Mouse (Mus musculus): ENCODE results near the gene Akr1c14. TPM values are rescaled to one million over a fixed set of nuclear protein-coding genes. Genes with fewer than 3 reads are reported as not detected.
"Not testable (repeated sequence)": the region's sequence is repeated elsewhere in the genome, so short reads cannot be mapped to it uniquely, and the experiment has no call there.

Gene Akr1c14
- total RNA-seq, 2 experiments from 2014 or later, result 1.5 to 1.9 TPM

DNA sequence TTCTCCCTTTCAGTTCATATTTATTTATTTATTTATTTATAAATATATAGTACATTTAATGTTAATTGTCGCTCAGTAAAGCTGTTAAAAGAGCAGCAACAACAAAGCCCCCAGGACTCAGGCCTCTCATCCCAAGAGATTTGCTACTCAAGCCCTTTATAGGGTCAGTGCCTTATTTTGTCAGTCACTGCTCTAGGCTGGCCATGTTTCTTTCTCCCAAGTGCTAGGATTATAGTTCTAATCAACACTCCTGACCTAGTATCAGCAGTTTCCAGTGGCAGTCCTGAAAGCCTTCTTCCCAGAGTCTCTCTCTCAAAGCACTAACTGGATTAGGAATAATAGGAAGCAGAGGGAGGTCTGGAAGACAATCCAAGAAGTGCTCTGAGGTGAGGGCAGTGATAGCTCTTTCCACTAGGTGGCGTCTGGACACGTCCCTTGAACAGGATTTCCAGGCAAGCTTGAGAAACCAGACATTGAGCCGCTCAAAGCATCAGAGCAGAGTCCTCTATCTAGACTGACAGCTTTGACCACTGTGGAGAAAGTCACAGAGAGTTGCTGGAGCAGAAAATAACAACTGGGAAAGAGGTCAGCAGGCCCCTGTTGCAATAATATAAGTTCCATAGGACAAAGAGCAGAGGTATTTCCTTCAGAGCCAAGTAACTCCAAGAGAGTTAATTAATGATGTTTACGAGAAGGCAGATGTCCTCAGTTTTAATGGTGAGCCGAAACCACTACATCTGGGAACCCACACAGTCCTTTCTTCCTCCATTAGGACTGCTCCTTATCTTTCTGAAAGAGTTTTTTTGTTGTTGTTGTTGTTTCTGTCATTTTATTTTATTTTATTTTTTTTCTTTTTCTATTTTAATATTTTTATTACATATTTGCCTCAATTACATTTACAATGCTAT lies 61.7 kb downstream of the Akr1c14 start:
- intact Hi-C loops (cut with DNase I), result loop anchor here (10.0 kb wide), 1 partner anchor 174 kb away; no protein-coding TSS in a partner anchor
- no peak for DNase-seq

DNA sequence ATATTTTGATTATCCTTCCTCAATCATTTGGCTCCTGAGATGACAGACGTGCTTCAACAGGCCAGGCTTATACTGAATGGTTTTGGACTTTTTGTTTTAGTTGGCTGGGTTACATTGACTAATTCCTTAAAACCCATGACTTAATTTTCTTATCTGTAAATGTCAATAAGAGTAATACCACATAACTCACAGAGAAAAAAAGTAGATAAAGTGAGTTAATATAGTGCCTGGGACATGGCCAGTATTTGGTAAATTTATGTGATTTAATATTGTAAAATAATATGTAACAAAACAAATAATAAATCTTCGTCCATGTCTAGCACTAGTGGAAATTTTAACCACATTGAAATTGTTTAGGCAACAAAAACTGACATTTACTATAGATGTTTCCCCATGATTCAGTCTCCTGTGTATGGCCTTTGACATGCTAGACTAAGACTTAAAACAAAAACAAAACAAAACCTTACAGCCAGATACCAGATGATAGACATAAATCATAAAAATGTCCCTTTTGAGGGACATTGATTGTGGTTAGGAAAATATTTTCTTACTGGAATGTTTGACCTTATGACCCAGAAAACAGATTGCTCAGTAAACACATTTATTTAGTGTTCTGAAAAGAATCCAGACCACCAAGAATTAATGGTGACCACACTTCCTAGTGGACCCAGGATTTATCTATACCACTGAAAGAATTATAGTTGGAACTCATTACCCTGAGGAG lies 70.5 kb downstream of the Akr1c14 start:
- DNase-seq, result no peak
- intact Hi-C loops (cut with DNase I), result loop anchor here (10.0 kb wide), 1 partner anchor 165 kb away; no protein-coding TSS in a partner anchor

DNA sequence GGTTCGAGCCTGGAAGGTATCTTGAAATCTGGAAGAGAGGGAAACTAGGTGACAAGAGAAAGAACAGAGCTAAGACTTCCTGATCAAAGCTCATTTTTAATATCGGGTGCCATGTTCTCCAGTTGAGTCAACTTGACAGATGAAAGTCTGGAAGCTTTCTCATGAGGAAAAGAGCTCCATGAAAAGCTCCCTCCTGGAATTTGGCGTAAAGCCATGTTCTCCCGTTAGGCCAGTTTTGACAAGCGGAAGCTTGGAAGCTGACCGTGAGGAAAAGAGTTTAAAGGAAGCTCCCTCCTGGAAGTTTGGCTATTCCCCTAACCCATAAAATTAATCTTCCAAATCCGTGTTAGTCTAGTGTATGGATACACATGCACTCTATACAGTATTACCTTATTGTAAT lies 74.3 kb downstream of the Akr1c14 start:
- intact Hi-C loops (cut with DNase I), result no loop called here
- no peak for DNase-seq

DNA sequence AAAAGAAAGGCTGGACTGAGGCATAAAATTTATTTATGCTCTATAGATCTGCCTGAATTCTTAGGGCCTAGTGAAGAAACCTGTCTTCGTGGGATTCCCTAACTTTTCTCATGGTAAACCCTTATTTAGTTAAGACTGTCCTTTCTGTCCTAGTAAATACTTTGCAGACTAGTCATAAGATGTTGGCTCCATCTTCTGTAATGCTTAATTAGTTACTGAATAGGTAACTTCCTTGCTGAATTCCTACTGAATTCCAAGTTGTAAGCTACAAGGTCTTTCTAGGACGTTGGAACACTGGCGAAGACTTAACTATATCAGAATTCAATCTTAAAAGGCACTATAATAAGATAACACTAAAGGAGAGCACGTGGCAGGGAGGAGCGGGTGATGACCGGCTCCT lies 75.7 kb downstream of the Akr1c14 start:
- DNase-seq; intact Hi-C loops (cut with DNase I): not testable (repeated sequence)

DNA sequence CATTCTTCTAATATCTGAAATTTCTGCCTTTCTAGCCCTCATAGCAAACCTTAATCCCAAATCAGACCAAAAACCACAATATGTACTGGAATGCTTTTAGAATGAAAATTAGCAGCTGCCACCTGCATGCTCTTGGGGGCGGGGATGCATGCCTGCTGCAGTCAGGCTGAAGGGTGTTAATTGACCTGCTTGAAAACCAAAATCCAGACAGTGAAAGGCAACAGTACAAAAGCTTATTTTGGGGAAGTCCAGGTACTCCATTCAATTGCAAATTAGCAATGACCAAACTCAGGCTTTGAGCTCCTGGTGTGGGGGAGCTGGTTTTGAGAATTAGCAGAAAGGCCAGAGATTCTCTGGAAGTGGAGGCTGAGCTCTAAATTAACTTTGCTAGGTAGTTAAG lies 77.0 kb downstream of the Akr1c14 start:
- DNase-seq; intact Hi-C loops (cut with DNase I): not testable (repeated sequence)

DNA sequence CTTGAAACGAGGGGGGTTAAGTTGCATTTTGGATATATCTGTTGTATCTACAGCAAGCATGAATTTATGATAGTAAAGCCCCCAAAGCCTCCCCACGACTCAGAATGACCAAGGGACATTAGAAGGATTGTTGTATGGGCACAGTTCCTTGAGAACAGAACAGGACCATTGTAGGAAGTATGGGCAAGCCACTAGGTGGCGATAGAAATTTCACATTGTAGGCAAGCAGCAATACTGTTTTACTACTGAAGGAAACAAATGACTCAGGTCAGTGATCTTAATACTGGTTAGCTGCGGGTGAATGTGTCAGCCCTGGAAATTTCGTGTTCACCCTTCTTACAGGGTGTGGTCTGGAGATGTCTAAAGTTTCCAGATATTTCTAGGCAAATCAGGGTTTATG lies 80.3 kb downstream of the Akr1c14 start:
- no peak for DNase-seq
- intact Hi-C loops (cut with DNase I), result no loop called here

DNA sequence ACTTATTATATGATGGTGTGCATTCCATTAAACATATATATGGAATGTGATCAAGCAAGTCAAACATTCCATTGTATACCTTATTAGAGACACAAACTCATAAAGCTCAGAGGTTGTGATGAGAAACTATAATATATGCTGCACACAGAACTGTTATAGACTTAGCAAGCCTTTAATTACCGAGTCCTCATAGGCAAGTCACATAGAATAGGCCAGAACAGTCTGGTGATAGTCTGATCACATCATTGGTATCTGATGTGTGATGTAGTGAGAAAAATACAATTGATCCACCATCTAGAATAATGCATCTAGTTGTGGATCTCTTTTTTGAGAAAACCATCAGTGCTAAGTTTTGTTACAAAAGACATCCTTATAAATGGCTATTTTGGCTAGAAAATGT lies 82.5 kb downstream of the Akr1c14 start:
- no peak for DNase-seq
- intact Hi-C loops (cut with DNase I), result no loop called here

DNA sequence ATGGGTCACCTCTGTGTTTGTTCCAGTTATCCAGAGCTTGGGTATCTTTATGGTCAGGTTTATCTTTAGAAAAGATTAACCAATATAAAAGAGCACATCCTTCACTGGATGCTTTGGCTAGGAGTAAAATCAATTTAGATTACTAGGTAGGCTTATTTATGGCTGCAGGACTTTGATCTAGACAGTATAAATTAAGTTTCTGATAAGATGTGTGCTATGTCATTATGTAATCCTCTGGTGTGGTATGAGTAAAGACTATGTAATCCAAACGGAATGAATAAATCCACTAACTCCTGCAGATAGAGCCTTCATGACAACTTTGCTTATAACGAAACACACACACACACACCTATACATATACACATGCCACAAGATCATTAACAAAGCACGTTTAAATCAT lies 82.9 kb downstream of the Akr1c14 start:
- DNase-seq, result no peak
- intact Hi-C loops (cut with DNase I), result no loop called here

DNA sequence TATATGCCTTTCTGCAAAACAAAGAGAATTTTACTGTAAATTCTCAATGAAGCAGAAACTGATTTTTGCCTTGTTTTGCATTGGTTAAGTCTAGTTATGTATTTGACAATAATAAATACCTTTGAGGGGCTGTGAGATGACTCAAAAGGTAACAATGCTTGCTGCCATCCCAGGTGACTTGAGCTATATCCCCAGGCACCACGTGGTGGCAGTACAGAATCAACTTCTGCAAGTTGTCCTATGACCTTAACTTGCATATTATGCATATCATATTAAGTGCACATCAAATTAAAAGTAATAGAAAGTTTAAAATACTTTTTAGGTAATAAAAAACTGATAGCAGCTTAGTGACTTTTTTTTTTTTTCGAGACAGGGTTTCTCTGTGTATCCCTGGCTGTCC lies 84.3 kb downstream of the Akr1c14 start:
- DNase-seq, result no peak
- intact Hi-C loops (cut with DNase I), result no loop called here

Other genes starting within 250 kb of the Akr1c14 start
- gene Calml3, start 244.7 kb upstream of the Akr1c14 start, total RNA-seq (2021), result not detected
- not detected for gene Calm4, start 211.3 kb upstream of the Akr1c14 start, total RNA-seq (2021)
- gene Calm5, start 194.8 kb upstream of the Akr1c14 start, total RNA-seq (2021), result not detected
- gene Net1, start 130.8 kb upstream of the Akr1c14 start, total RNA-seq (2021), result 10 to 100 TPM; 33.7 to 42.7 TPM
- not detected for gene Tubal3, start 130.7 kb upstream of the Akr1c14 start, total RNA-seq (2021)
- not detected for gene Ucn3, start 103.7 kb upstream of the Akr1c14 start, total RNA-seq (2021)
- under 1 TPM in 1 of 2 experiments, not detected in 1; 0.20 TPM for gene Akr1c18, start 101.6 kb downstream of the Akr1c14 start, total RNA-seq (2021)
- gene Akr1c13, start 142.1 kb downstream of the Akr1c14 start, total RNA-seq (2021), result under 1 TPM in 1 of 2 experiments, not detected in 1; 0.77 TPM
- gene Akr1c19, start 179.7 kb downstream of the Akr1c14 start, total RNA-seq (2021), result under 1 TPM; 0.20 to 0.28 TPM
- not detected for gene Akr1c12, start 230.4 kb downstream of the Akr1c14 start, total RNA-seq (2021)